Mouse (Mus musculus): ENCODE results near the gene Lrmda. TPM values are rescaled to one million over a fixed set of nuclear protein-coding genes. Genes with fewer than 3 reads are reported as not detected.
A peak's percentile ranks its signal among the peaks of the same experiment; 100 is the strongest.

Gene Lrmda
- total and polyA plus RNA-seq, 3 experiments = 0.43 to 1.1 (median 1.0) TPM

GRCm38 (mm10) chr14:22048900-22049199 lies 29.3 kb downstream of the Lrmda start:
- no peak overlapping the region for H3K9ac ChIP-seq (ENCODE audit: low read depth, low read length)
- no peaks in the 10 kb centered on the region for H3K27me3 ChIP-seq (ENCODE audit: control insufficient read depth, insufficient read depth, low read length)
- intact Hi-C loops (cut with DNase I) = loop anchor here (5.0 kb wide), 1 partner anchor 43 kb away; no protein-coding TSS in a partner anchor
- no peak for DNase-seq
- no peaks in the 10 kb centered on the region for H3K79me2 ChIP-seq (replicated peaks; ENCODE audit: control insufficient read depth, insufficient read depth, low read length)
- H3K36me3 ChIP-seq (ENCODE audit: control insufficient read depth, insufficient read depth, low read length) = no peaks in the 10 kb centered on the region
- TF ChIP-seq EP300 (IDR thresholded peaks at IDR 0.05; ENCODE audit: insufficient read depth, low read depth, low read length) = no peak
- no peak for TF ChIP-seq POLR2A (IDR thresholded peaks at IDR 0.05; ENCODE audit: insufficient read depth, low read depth, low read length)
- TF ChIP-seq CTCF (IDR thresholded peaks at IDR 0.05) = no peak
- H3K27ac ChIP-seq = no peak overlapping the region
- WGBS = 91% methylated on average over 6 of the region's 6 CpGs
- no peaks in the 10 kb centered on the region; the same call in 1 of the 2 replicates for H3K4me1 ChIP-seq (ENCODE audit: control insufficient read depth, insufficient read depth, low read length)
- H3K4me3 ChIP-seq = no peak overlapping the region

- no peak for DNase-seq
- intact Hi-C loops (cut with DNase I) = loop anchor here (5.0 kb wide), 1 partner anchor 43 kb away; no protein-coding TSS in a partner anchor
- H3K27ac ChIP-seq = no peak overlapping the region
These were observed 29.8 kb downstream of the Lrmda start for GRCm38 (mm10) chr14:22049282-22049681.

GRCm38 (mm10) chr14:22051941-22052664 lies 32.6 kb downstream of the Lrmda start:
- Histone ChIP-seq H3K9ac (ENCODE audit: low read depth, low read length) (no peak overlapping the region), H3K27ac (no peak overlapping the region), H3K79me2 (replicated peaks; ENCODE audit: control insufficient read depth, insufficient read depth, low read length) (no peaks in the 10 kb centered on the region), H3K4me1 (ENCODE audit: control insufficient read depth, insufficient read depth, low read length) (no peaks in the 10 kb centered on the region; the same call in none of the 2 replicates), H3K36me3 (ENCODE audit: control insufficient read depth, insufficient read depth, low read length) (no peaks in the 10 kb centered on the region), H3K27me3 (ENCODE audit: control insufficient read depth, insufficient read depth, low read length) (no peaks in the 10 kb centered on the region), H3K4me3 (no peak overlapping the region)
- peak in 1 of 2 experiments; percentile 49 for DNase-seq
- intact Hi-C loops (cut with DNase I) = no loop called here
- no peak for TF ChIP-seq EP300 (IDR thresholded peaks at IDR 0.05; ENCODE audit: insufficient read depth, low read depth, low read length)
- no peak for TF ChIP-seq POLR2A (IDR thresholded peaks at IDR 0.05; ENCODE audit: insufficient read depth, low read depth, low read length)
- no peak for TF ChIP-seq CTCF (IDR thresholded peaks at IDR 0.05)
- 57% methylated on average over 14 of the region's 14 CpGs for WGBS

More at GRCm38 (mm10) chr14:22049282-22049681, 29.8 kb downstream of the Lrmda start:
- H3K4me3 ChIP-seq = no peak overlapping the region
- no peaks in the 10 kb centered on the region; the same call in 1 of the 2 replicates for H3K4me1 ChIP-seq (ENCODE audit: control insufficient read depth, insufficient read depth, low read length)
- no peaks in the 10 kb centered on the region for H3K36me3 ChIP-seq (ENCODE audit: control insufficient read depth, insufficient read depth, low read length)
- no peaks in the 10 kb centered on the region for H3K79me2 ChIP-seq (replicated peaks; ENCODE audit: control insufficient read depth, insufficient read depth, low read length)
- no peaks in the 10 kb centered on the region for H3K27me3 ChIP-seq (ENCODE audit: control insufficient read depth, insufficient read depth, low read length)
- no peak overlapping the region for H3K9ac ChIP-seq (ENCODE audit: low read depth, low read length)
- WGBS = 41% methylated on average over 1 of the region's 1 CpGs
- no peak for TF ChIP-seq EP300 (IDR thresholded peaks at IDR 0.05; ENCODE audit: insufficient read depth, low read depth, low read length)
- no peak for TF ChIP-seq CTCF (IDR thresholded peaks at IDR 0.05)
- TF ChIP-seq POLR2A (IDR thresholded peaks at IDR 0.05; ENCODE audit: insufficient read depth, low read depth, low read length) = no peak

- Histone ChIP-seq H3K4me3 (no peak overlapping the region), H3K4me1 (ENCODE audit: control insufficient read depth, insufficient read depth, low read length) (peaks cover 2% of the 10 kb centered on the region), H3K36me3 (ENCODE audit: control insufficient read depth, insufficient read depth, low read length) (no peaks in the 10 kb centered on the region), H3K27ac (no peak overlapping the region), H3K27me3 (ENCODE audit: control insufficient read depth, insufficient read depth, low read length) (no peaks in the 10 kb centered on the region), H3K9ac (ENCODE audit: low read depth, low read length) (no peak overlapping the region), H3K79me2 (replicated peaks; ENCODE audit: control insufficient read depth, insufficient read depth, low read length) (no peaks in the 10 kb centered on the region)
- intact Hi-C loops (cut with DNase I) = no loop called here
- TF ChIP-seq CTCF (IDR thresholded peaks at IDR 0.05) = no peak
- TF ChIP-seq POLR2A (IDR thresholded peaks at IDR 0.05; ENCODE audit: insufficient read depth, low read depth, low read length) = no peak
- TF ChIP-seq EP300 (IDR thresholded peaks at IDR 0.05; ENCODE audit: insufficient read depth, low read depth, low read length) = no peak
- 65% methylated on average over 8 of the region's 8 CpGs for WGBS
- DNase-seq = peak; percentile 21 to 25
These were observed 36.1 kb downstream of the Lrmda start for GRCm38 (mm10) chr14:22055630-22056029.

GRCm38 (mm10) chr14:22056246-22056645 lies 36.7 kb downstream of the Lrmda start:
- intact Hi-C loops (cut with DNase I) = no loop called here
- Histone ChIP-seq H3K4me3 (no peak overlapping the region), H3K9ac (ENCODE audit: low read depth, low read length) (no peak overlapping the region), H3K79me2 (replicated peaks; ENCODE audit: control insufficient read depth, insufficient read depth, low read length) (no peaks in the 10 kb centered on the region), H3K27me3 (ENCODE audit: control insufficient read depth, insufficient read depth, low read length) (0 out of 2 replicates have a peak, but pooled peaks cover 1% of the 10 kb centered on the region), H3K27ac (no peak overlapping the region), H3K4me1 (ENCODE audit: control insufficient read depth, insufficient read depth, low read length) (peaks cover 2% of the 10 kb centered on the region), H3K36me3 (ENCODE audit: control insufficient read depth, insufficient read depth, low read length) (no peaks in the 10 kb centered on the region)
- 76% methylated on average over 4 of the region's 4 CpGs for WGBS
- no peak for DNase-seq
- TF ChIP-seq POLR2A (IDR thresholded peaks at IDR 0.05; ENCODE audit: insufficient read depth, low read depth, low read length) (no peak), EP300 (IDR thresholded peaks at IDR 0.05; ENCODE audit: insufficient read depth, low read depth, low read length) (no peak), CTCF (IDR thresholded peaks at IDR 0.05) (no peak)

- TF ChIP-seq POLR2A (IDR thresholded peaks at IDR 0.05; ENCODE audit: insufficient read depth, low read depth, low read length) = no peak
- TF ChIP-seq EP300 (IDR thresholded peaks at IDR 0.05; ENCODE audit: insufficient read depth, low read depth, low read length) = no peak
- no peak for TF ChIP-seq CTCF (IDR thresholded peaks at IDR 0.05)
- intact Hi-C loops (cut with DNase I) = no loop called here
- Histone ChIP-seq H3K27me3 (ENCODE audit: control insufficient read depth, insufficient read depth, low read length) (0 out of 2 replicates have a peak, but pooled peaks cover 1% of the 10 kb centered on the region), H3K9ac (ENCODE audit: low read depth, low read length) (no peak overlapping the region), H3K4me1 (ENCODE audit: control insufficient read depth, insufficient read depth, low read length) (peaks cover 2% of the 10 kb centered on the region), H3K79me2 (replicated peaks; ENCODE audit: control insufficient read depth, insufficient read depth, low read length) (no peaks in the 10 kb centered on the region), H3K27ac (no peak overlapping the region), H3K4me3 (no peak overlapping the region), H3K36me3 (ENCODE audit: control insufficient read depth, insufficient read depth, low read length) (no peaks in the 10 kb centered on the region)
- 68% methylated on average over 1 of the region's 1 CpGs for WGBS
- DNase-seq = no peak
These were observed 39.2 kb downstream of the Lrmda start for GRCm38 (mm10) chr14:22058729-22059128.

Data from heart, adult 2 months (tissue).